Mouse (Mus musculus): ENCODE results near the gene Slc23a2. TPM values are rescaled to one million over a fixed set of nuclear protein-coding genes. Genes with fewer than 3 reads are reported as not detected.

The Slc23a2 gene
- polyA plus RNA-seq (2021): 19.7 TPM

DNA sequence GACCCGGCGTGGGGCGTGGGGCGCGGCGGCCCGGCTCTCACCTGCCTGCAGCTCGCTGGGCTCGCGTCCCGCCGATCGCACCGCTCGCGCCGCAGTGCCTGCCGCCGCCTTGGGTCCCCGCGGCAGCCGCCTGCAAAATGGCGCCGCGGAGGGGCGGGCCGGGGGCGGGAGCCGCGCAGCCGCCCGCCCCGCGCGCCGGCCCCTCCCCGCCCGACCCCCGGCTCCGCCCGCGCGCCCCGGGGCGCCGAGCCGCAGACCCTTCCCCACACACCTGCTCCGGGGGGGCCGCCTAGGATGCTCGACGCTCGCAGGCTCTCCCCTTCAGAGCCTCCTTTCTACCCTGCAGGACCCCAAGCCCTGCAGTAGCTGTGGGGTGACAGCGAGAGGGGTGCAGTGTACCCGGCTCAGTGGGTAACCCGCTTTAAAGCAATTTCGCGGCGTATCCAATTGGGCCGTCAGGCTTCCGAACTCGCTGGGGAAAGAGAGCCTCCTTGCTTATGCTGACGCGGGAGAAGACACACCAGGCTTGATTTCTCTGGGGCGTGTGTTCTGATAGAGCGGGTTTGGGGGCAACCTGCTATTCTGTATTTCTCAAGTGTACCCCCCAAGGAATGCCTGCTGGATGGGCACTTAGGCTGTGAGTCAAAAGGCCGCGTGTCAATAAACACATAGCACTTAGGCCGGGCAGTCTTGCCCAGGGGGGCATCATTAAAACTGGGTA, at the start of gene Slc23a2:
Slc23a2 (minus strand) TSS at position 138 of the 721 bp plus-strand sequence.
- DNase-seq (ENCODE audit: low read depth, low spot score) (no peak), ATAC-seq (peak; percentile 73)
- ChIA-PET POLR2A (no interaction called here), CTCF (no interaction called here)
- H3K27me3 ChIP-seq: no peaks in the 10 kb centered on the region
- no peak for TF ChIP-seq CTCF (IDR thresholded peaks at IDR 0.05)
- in situ Hi-C loops (cut with MboI; ENCODE audit: low pct_unique_long_range_greater_than_20kb): loop anchor here (5.0 kb wide), 1 partner anchor 77 kb away; no protein-coding TSS in a partner anchor

DNA sequence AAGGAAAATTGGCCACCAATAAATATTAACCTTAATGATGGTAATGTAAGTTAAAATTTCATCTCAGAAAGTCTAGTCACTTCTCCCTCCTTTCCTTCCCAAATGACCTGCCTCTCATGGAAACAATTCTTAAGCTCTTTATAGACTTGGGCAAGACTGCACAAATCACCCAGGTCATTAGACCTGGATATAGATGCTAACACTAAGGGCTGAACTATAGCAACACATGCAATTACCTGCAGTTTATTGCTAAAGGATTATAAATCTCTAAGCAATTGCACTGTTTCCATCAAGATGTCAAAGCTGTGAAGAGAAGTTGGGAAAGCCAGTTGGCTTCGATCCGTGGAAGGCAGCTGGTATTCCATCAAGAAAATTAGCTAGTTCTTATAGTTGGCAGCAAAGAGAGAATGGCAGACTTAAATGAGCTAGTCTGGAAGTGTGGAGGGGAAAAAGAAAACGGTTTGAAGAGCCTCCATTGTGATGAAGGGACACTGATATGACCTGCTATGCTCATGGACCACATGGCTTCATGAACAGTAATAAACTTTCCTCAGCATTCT, 45.8 kb upstream of the Slc23a2 start:
- no peak for TF ChIP-seq CTCF (IDR thresholded peaks at IDR 0.05)
- POLR2A ChIA-PET: no interaction called here
- in situ Hi-C loops (cut with MboI; ENCODE audit: low pct_unique_long_range_greater_than_20kb): no loop called here
- ATAC-seq (no peak), DNase-seq (ENCODE audit: low read depth, low spot score) (no peak)
- H3K27me3 ChIP-seq: no peaks in the 10 kb centered on the region
- CTCF ChIA-PET: no interaction called here

DNA sequence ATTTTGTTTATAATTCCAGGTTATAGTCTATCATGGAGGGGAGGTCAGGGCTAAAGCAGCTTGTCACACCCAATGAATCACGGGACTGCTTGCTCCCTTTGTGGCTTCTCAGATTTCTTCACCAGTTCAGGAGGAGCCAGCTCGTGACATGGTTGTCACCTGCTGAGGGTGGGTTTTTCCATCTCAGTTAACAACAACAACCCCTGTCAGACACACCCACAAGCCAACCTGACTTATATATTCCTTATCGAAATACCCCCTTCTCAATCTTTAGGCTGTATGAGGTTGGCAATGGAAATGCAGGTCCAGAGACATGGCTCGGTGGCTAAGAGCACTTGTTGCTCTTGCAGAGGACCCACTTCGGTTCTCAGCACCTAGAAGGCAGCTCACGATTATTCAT, 39.0 kb upstream of the Slc23a2 start:
- in situ Hi-C loops (cut with MboI; ENCODE audit: low pct_unique_long_range_greater_than_20kb): no loop called here
- no peak for ATAC-seq
- POLR2A ChIA-PET: no interaction called here
- no peak for TF ChIP-seq CTCF (IDR thresholded peaks at IDR 0.05)
- no peaks in the 10 kb centered on the region for H3K27me3 ChIP-seq
- no peak for DNase-seq (ENCODE audit: low read depth, low spot score)
- CTCF ChIA-PET: interaction anchor here (0.8 to 1.3 kb wide), 4 partner anchors 8 to 17 kb away, joined by 3 read pairs; no protein-coding TSS in a partner anchor

DNA sequence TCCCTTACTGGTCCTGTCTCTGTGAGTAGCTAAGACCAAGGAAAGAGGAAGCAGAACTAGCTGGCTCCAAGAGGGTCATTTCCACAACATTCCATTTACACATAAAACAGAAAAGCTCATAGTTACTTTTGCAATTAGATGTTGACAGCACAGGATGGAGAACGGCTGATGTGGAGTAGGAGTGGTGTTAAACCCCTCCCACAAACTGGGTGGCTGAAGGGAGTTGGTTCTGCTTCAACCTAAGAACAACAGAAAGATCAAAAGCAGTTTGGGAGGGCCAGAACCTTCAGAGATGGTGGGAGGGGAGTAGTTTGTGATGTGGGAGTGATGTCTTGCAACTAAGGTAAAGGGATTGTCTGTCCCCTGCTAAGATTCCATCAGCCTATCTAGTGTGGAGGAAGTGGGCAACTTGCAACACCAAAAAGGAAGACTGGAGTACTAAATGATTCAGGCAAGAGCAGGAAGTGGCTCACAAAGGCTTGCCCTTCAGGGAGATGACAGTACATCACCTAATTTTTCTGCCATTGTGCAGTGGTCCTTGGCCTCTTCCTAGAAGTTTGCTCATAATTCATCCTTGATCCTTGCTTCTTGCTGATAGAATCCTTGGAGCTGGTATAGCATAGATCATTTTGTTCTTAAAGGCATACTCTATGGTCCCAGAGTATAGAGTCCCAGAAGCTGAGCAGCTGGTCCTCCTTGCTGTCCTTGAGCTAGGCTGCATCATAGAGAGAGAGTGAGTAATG, 35.7 kb upstream of the Slc23a2 start:
- H3K27me3 ChIP-seq: no peaks in the 10 kb centered on the region
- TF ChIP-seq CTCF (IDR thresholded peaks at IDR 0.05): no peak
- POLR2A ChIA-PET: no interaction called here
- ATAC-seq (no peak), DNase-seq (ENCODE audit: low read depth, low spot score) (no peak)
- in situ Hi-C loops (cut with MboI; ENCODE audit: low pct_unique_long_range_greater_than_20kb): no loop called here
- CTCF ChIA-PET: interaction anchor here (1.6 kb wide), 1 partner anchor 11 kb away, joined by 4 read pairs; no protein-coding TSS in a partner anchor

DNA sequence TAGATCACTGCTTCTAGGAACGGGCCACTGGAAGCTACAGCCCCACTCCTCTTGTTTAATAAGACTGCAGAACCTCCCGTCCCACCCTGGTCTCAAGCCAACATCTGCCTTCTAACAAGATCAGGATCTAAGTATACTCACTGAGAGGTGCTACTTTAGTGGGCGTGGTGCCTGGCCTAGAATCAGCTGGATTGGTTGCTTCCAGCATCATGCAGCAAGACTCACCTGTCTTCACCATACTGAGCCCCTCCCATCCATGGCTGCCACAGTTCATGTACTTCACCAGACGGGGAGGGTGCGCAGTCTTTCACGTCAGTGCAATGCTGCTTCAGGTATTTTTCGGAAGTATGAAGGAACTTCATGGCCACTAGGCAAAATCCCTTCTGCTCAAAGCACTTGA, 34.5 kb upstream of the Slc23a2 start:
- ATAC-seq (no peak), DNase-seq (ENCODE audit: low read depth, low spot score) (no peak)
- in situ Hi-C loops (cut with MboI; ENCODE audit: low pct_unique_long_range_greater_than_20kb): no loop called here
- no peak for TF ChIP-seq CTCF (IDR thresholded peaks at IDR 0.05)
- H3K27me3 ChIP-seq: no peaks in the 10 kb centered on the region
- ChIA-PET CTCF (no interaction called here), POLR2A (no interaction called here)

DNA sequence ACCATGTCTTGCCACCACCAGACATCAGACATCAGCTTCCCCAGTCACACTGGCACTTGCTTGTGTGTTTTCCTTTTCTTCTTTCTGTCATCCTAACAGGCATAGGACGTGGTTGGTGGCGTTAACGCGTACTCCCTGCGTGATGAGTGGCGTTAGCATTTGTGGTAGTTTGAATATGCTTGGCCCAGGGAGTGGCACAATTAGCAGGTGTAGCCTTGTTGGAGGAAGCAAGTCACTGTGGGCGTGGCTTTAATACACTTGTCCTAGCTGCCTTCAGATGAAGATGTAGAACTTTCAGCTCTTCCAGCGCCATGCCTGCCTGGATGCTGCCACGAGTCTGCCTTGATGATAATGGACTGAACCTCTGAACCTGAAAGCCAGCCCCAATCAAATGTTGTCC, 32.5 kb upstream of the Slc23a2 start:
- DNase-seq (ENCODE audit: low read depth, low spot score) (no peak), ATAC-seq (no peak)
- in situ Hi-C loops (cut with MboI; ENCODE audit: low pct_unique_long_range_greater_than_20kb): no loop called here
- CTCF ChIA-PET: no interaction called here
- POLR2A ChIA-PET: no interaction called here
- no peaks in the 10 kb centered on the region for H3K27me3 ChIP-seq
- TF ChIP-seq CTCF (IDR thresholded peaks at IDR 0.05): no peak

DNA sequence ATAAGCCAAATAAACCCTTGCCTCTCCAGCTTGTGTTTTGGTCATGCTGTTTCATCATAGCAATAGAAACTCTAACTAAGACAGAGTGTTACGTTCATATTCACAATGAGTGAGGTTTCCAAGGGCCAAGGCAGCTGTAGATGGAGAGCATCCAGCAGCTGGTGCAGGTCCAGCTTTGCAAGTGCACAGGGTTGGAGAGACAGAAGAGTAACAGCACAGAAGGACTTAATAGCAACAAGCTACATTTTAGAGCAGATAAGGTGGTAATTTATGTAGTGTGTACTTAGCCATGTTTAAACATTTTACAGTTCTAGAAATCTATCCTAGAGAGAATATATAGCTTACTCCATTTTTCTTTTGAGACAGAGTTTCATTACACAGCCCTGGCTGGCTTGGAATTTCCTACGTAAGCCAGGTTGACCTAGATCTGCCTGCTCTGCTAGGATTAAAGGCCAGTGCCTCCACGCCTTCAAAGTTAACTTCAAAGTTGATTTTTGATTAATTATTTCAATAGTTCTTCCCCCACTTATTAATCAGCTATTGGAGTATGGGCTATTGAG, 31.5 kb upstream of the Slc23a2 start:
- ChIA-PET POLR2A (no interaction called here), CTCF (no interaction called here)
- TF ChIP-seq CTCF (IDR thresholded peaks at IDR 0.05): no peak
- DNase-seq (ENCODE audit: low read depth, low spot score): no peak
- no peaks in the 10 kb centered on the region for H3K27me3 ChIP-seq
- ATAC-seq: no peak
- in situ Hi-C loops (cut with MboI; ENCODE audit: low pct_unique_long_range_greater_than_20kb): no loop called here

DNA sequence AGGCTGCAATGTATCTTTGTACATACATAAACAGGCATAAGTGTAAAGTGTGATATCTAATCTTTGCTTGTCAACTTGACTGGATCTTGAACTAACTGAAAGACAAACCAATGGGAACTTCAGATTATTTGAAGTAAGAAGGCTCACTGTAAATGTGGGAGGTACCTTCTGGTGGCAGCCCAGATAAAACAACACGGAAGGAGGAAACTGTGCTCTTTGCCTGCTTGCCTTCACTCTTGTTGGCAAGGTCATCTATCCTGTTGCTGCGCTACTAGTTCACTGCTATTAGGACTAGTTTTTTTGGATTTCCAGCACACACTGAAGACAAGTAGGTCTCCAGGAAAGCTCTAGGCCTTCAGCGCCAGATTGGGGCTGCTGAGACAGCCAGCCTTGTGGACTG, 29.1 kb upstream of the Slc23a2 start:
- no peaks in the 10 kb centered on the region for H3K27me3 ChIP-seq
- in situ Hi-C loops (cut with MboI; ENCODE audit: low pct_unique_long_range_greater_than_20kb): no loop called here
- ChIA-PET POLR2A (no interaction called here), CTCF (no interaction called here)
- DNase-seq (ENCODE audit: low read depth, low spot score) (no peak), ATAC-seq (no peak)
- TF ChIP-seq CTCF (IDR thresholded peaks at IDR 0.05): no peak

DNA sequence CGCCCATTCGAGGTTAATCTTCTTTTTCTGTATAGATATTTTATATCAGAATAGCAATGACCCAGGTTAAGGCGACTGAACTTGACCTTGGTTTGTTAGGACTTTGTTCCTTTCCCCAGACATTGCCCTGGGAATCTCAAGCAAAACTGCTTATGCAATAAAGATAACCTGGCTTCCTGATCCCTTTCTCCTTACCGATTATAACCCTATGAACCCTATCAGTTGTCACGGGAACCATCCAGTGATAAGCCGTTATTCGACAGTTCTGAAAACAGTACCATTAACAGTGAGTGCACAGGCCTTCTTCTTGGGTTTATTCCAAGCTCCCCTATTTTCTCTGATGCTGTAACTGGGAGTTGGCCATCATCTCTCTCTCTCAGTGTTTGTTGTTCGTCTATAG, 27.0 kb upstream of the Slc23a2 start:
- no peak for TF ChIP-seq CTCF (IDR thresholded peaks at IDR 0.05)
- DNase-seq (ENCODE audit: low read depth, low spot score): no peak
- POLR2A ChIA-PET: no interaction called here
- H3K27me3 ChIP-seq: no peaks in the 10 kb centered on the region
- CTCF ChIA-PET: interaction anchor here (0.6 kb wide), 1 partner anchor 8 kb away, joined by 3 read pairs; no protein-coding TSS in a partner anchor
- in situ Hi-C loops (cut with MboI; ENCODE audit: low pct_unique_long_range_greater_than_20kb): no loop called here
- ATAC-seq: no peak

DNA sequence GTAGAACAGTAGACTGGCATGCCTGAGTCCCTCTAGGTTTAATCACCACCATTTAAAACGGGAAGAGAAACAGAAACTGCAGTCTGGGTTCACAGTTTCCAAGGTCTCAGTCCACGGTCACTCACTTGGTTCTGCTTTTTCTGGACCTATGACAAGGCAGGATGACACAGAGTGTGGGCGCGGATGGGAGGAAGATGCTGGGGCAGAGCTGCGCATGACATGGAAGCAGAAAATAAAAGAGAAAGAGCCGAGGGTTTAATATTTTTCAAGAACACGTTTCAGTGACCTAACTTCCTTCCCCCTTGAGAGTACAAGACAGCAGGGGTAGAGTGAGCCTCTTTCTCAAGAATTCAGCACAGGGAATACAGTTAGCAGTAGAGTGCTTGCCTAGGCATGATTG, 24.2 kb upstream of the Slc23a2 start:
- in situ Hi-C loops (cut with MboI; ENCODE audit: low pct_unique_long_range_greater_than_20kb): no loop called here
- DNase-seq (ENCODE audit: low read depth, low spot score) (no peak), ATAC-seq (no peak)
- POLR2A ChIA-PET: no interaction called here
- no peaks in the 10 kb centered on the region for H3K27me3 ChIP-seq
- CTCF ChIA-PET: no interaction called here
- no peak for TF ChIP-seq CTCF (IDR thresholded peaks at IDR 0.05)

DNA sequence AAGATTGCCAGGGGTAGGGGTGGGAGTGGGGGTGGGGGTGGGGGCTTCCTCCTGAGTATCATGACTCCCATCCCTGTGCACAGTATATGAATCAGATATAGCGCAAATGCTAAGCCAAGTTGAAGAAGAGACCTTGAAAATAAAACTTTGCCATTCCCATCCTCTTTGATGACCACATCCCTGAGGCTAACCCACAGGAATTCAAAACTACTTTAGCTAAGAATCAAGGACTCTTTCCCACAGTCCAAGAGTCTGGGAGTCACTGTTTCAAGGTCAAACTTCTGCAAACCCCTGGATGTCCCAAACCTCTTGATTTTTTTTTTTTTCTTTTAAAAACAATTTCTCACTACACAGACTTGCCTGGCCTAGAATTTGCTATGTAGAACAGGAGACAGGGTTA, 18.7 kb upstream of the Slc23a2 start:
- CTCF ChIA-PET: interaction anchor here (0.7 kb wide), 1 partner anchor 8 kb away, joined by 3 read pairs; no protein-coding TSS in a partner anchor
- ATAC-seq: peak; percentile 90
- TF ChIP-seq CTCF (IDR thresholded peaks at IDR 0.05): no peak
- H3K27me3 ChIP-seq: no peaks in the 10 kb centered on the region
- DNase-seq (ENCODE audit: low read depth, low spot score): peak; percentile 55
- in situ Hi-C loops (cut with MboI; ENCODE audit: low pct_unique_long_range_greater_than_20kb): no loop called here
- POLR2A ChIA-PET: interaction anchor here (1.1 kb wide), 1 partner anchor 40 kb away, joined by 4 read pairs; no protein-coding TSS in a partner anchor

Data from Patski (cell line).